Mouse (Mus musculus): ENCODE data around the gene Skp1a. TPM values are rescaled to one million over a fixed set of nuclear protein-coding genes. Genes with fewer than 3 reads are reported as not detected.

Skp1a gene
- total RNA-seq, 2 experiments from 2014 or later = 436 to 471 TPM

GRCm38 (mm10) chr11:52280566-52281455 is 49.0 kb downstream of the Skp1a start:
- Histone ChIP-seq H3K4me3 (no peak overlapping the region), H3K27ac (no peak overlapping the region)
- DNase-seq (ENCODE audit: extremely low spot score in 1 of 2, low spot score in 2 of 2) = no peak
- intact Hi-C loops (cut with DNase I) = no loop called here
- no peak for TF ChIP-seq CTCF (IDR thresholded peaks at IDR 0.05)

- no peak for DNase-seq (ENCODE audit: extremely low spot score in 1 of 2, low spot score in 2 of 2)
- intact Hi-C loops (cut with DNase I) = no loop called here
- TF ChIP-seq CTCF (IDR thresholded peaks at IDR 0.05) = no peak
Observed at GRCm38 (mm10) chr11:52281568-52282328, 50.0 kb downstream of the Skp1a start.

GRCm38 (mm10) chr11:52282420-52282773 is 50.6 kb downstream of the Skp1a start:
- intact Hi-C loops (cut with DNase I) = no loop called here
- Histone ChIP-seq H3K27ac (peak overlapping the region; percentile 2; the same call in 1 of the 2 replicates), H3K4me3 (peak overlapping the region; percentile 58)
- no peak for DNase-seq (ENCODE audit: extremely low spot score in 1 of 2, low spot score in 2 of 2)
- no peak for TF ChIP-seq CTCF (IDR thresholded peaks at IDR 0.05)

More at GRCm38 (mm10) chr11:52281568-52282328, 50.0 kb downstream of the Skp1a start:
- Histone ChIP-seq H3K27ac (no peak overlapping the region), H3K4me3 (peak overlapping the region; percentile 58; the same call in 1 of the 2 replicates)

GRCm38 (mm10) chr11:52282774-52283595 is 51.2 kb downstream of the Skp1a start, which contains the start of gene Tcf7:
Gene Tcf7, minus strand, starts transcription at chr11:52283014.
- peak within 1 kb of the TSS; percentile 44; the same call in 1 of the 2 replicates for H3K27ac ChIP-seq
- peak; percentile 33 to 49 for DNase-seq (ENCODE audit: extremely low spot score in 1 of 2, low spot score in 2 of 2)
- intact Hi-C loops (cut with DNase I) = no loop called here
- H3K4me3 ChIP-seq = peak within 1 kb of the TSS; percentile 58
- TF ChIP-seq CTCF (IDR thresholded peaks at IDR 0.05) = no peak

- intact Hi-C loops (cut with DNase I) = no loop called here
- peak overlapping the region; percentile 58 for H3K4me3 ChIP-seq
- H3K27ac ChIP-seq = 0 out of 2 replicates have a peak overlapping the region, but pooled peaks have one; percentile 44
- TF ChIP-seq CTCF (IDR thresholded peaks at IDR 0.05) = no peak
- no peak for DNase-seq (ENCODE audit: extremely low spot score in 1 of 2, low spot score in 2 of 2)
Observed at GRCm38 (mm10) chr11:52283596-52284571, 52.1 kb downstream of the Skp1a start.

- TF ChIP-seq CTCF (IDR thresholded peaks at IDR 0.05) = no peak
- Histone ChIP-seq H3K4me3 (no peak overlapping the region), H3K27ac (no peak overlapping the region)
- intact Hi-C loops (cut with DNase I) = no loop called here
- no peak for DNase-seq (ENCODE audit: extremely low spot score in 1 of 2, low spot score in 2 of 2)
Observed at GRCm38 (mm10) chr11:52286301-52286957, 54.6 kb downstream of the Skp1a start.

- no peak for TF ChIP-seq CTCF (IDR thresholded peaks at IDR 0.05)
- Histone ChIP-seq H3K4me3 (no peak overlapping the region), H3K27ac (no peak overlapping the region)
- DNase-seq (ENCODE audit: extremely low spot score in 1 of 2, low spot score in 2 of 2) = no peak
- intact Hi-C loops (cut with DNase I) = no loop called here
Observed at GRCm38 (mm10) chr11:52286958-52287305, 55.1 kb downstream of the Skp1a start.

GRCm38 (mm10) chr11:52292346-52292745 is 60.6 kb downstream of the Skp1a start:
- no peak for TF ChIP-seq CTCF (IDR thresholded peaks at IDR 0.05)
- DNase-seq (ENCODE audit: extremely low spot score in 1 of 2, low spot score in 2 of 2) = no peak
- Histone ChIP-seq H3K27ac (no peak overlapping the region), H3K4me3 (no peak overlapping the region)
- intact Hi-C loops (cut with DNase I) = no loop called here

- no peak for DNase-seq (ENCODE audit: extremely low spot score in 1 of 2, low spot score in 2 of 2)
- no peak overlapping the region for H3K4me3 ChIP-seq
- H3K27ac ChIP-seq = no peak overlapping the region
- intact Hi-C loops (cut with DNase I) = no loop called here
- no peak for TF ChIP-seq CTCF (IDR thresholded peaks at IDR 0.05)
Observed at GRCm38 (mm10) chr11:52292894-52293293, 61.1 kb downstream of the Skp1a start.

- no peak overlapping the region for H3K4me3 ChIP-seq
- intact Hi-C loops (cut with DNase I) = no loop called here
- TF ChIP-seq CTCF (IDR thresholded peaks at IDR 0.05) = no peak
- H3K27ac ChIP-seq = no peak overlapping the region
- no peak for DNase-seq (ENCODE audit: extremely low spot score in 1 of 2, low spot score in 2 of 2)
Observed at GRCm38 (mm10) chr11:52294103-52294502, 62.3 kb downstream of the Skp1a start.

Other genes starting within 250 kb of the Skp1a start
- gene Ube2b, start 231.2 kb upstream of the Skp1a start, total RNA-seq (2021) = 100 to 1,000 TPM; 187 to 196 TPM
- gene Cdkl3, start 227.8 kb upstream of the Skp1a start, total RNA-seq (2021) = 10 to 100 TPM; 14.6 to 15.9 TPM
- gene Ppp2ca, start 133.3 kb upstream of the Skp1a start, total RNA-seq (2021) = 100 to 1,000 TPM; 109 to 121 TPM
- not detected for gene Olfr1373, start 86.5 kb upstream of the Skp1a start, total RNA-seq (2021)
- gene Olfr1371, start 18.0 kb upstream of the Skp1a start, total RNA-seq (2021) = not detected
- 1 to 10 TPM; 3.8 to 5.0 TPM for gene Tcf7, start 51.0 kb downstream of the Skp1a start, total RNA-seq (2021)
- gene Vdac1, start 128.9 kb downstream of the Skp1a start, total RNA-seq (2021) = 100 to 1,000 TPM; 518 to 557 TPM
- gene 9530068E07Rik, start 164.4 kb downstream of the Skp1a start, total RNA-seq (2021) = 10 to 100 TPM; 59.2 to 64.2 TPM

All from left cerebral cortex, adult 2 months (tissue).